Mouse (Mus musculus): Measurements from ENCODE around the gene Obox3.
"Not testable (repeated sequence)": the region's sequence is repeated elsewhere in the genome, so short reads cannot be mapped to it uniquely, and the experiment has no call there.

DNA sequence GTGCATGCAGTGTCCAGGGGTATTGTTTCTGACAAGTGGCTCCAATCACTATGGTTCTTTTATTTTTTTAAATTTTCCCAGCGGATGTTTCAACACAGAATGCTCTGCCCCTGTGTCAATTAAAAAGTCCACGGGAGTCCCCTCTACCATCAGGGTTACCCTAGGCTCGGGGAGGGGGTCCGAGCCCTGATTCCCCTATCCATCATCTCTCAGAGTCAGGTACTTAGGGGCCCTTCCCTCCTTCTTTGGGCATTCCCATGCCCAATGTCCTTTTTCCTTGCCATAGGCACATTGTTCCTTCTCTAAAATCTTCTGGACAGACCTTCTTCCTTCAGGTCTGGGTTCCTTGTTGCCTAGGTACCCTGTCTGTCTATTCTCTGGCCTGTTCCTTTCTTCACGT lies 130.3 kb downstream of the Obox3 start:
- TF ChIP-seq CTCF, EP300 (IDR thresholded peaks at IDR 0.05; ENCODE audit: low read depth): not testable (repeated sequence)
